Mouse (Mus musculus) G1E (cell line): Measurements from ENCODE around the gene Bbs9.

Experiments
- CTCF ChIP-seq: IDR thresholded peaks from 2 replicates; pipeline ENCODE4 v1.5.1; 2012; ENCODE audit warnings: low read depth, low read length, inconsistent platforms, mixed read lengths
- POLR2AphosphoS5 ChIP-seq: IDR thresholded peaks from 2 replicates; pipeline ENCODE4 v1.6.1; 2012; ENCODE audit warnings: low read depth, low read length, inconsistent platforms; ENCODE audit not compliant: insufficient replicate concordance

GRCm38 (mm10) chr9:22478946-22479345 lies 3.4 kb downstream of the Bbs9 start:
- TF ChIP-seq CTCF (no peak), POLR2AphosphoS5 (no peak)
